In the genomic region with DNA sequence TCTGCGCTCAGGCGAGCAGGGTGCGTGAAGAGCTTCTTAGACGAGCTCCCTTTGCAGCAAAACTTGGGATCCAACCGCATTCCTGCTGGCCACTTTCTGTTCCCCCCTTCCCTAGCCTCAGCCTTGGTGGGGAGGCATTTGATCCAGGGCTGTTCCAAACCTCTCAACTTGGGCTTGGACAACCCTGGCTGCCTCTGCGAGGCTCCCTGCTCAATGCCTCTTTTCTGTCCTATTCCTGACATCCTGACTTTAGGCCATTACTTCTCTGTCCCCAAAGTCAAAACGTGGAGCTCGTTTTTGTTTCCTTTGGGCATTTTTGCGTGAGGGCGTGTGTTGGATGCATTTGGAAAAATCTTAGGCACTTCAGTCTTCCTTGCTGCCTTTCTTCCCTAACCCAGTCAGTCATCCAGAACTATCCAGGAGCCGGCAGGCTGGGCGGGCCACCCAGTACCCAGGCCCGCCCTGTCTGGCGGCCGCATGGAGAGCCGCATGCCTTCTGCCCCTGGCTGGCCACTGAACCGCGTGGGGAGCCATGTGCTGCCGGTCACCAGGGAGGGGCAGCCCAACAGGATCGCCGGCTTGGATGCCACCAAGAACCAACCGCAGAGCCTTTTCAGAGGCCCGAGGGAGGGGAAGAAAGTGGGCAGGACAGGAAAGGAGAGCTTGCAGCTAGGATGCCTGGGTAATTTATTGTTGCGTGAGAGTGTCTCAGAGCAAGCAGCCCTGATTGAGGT, we compare ENCODE assay signal across 7 mouse cellular contexts. TPM values are rescaled to one million over a fixed set of nuclear protein-coding genes. Genes with fewer than 3 reads are reported as not detected.
DNase-seq lines count a peak whose midpoint lies in the region; ATAC-seq and TF ChIP-seq lines count a peak whose summit lies in the region.

No protein-coding gene starts in this region.

- no peak for TF ChIP-seq POLR2A in bone marrow macrophage, adult 2 months (IDR thresholded peaks at IDR 0.05; ENCODE audit: borderline replicate concordance, low read depth, low read length)

- peak overlapping the region; percentile 52; the same call in 1 of the 2 replicates for H3K9ac ChIP-seq in embryonic facial prominence, embryonic 13.5 days
- peak overlapping the region; percentile 43 for H3K9ac ChIP-seq in limb, embryonic 13.5 days
- peak overlapping the region; percentile 33; the same call in 1 of the 2 replicates for H3K9ac ChIP-seq in midbrain, embryonic 11.5 days (ENCODE audit: low read length)
- H3K9ac ChIP-seq in stomach, embryonic 14.5 days (replicated peaks; ENCODE audit: low read depth, low read length) = no peak overlapping the region

- H3K4me1 ChIP-seq in bone marrow macrophage, adult 2 months (ENCODE audit: control insufficient read depth, insufficient read depth, low read length) = peaks cover 65% of the 10 kb centered on the region
- H3K4me1 ChIP-seq in embryonic facial prominence, embryonic 13.5 days = peaks cover 7% of the 10 kb centered on the region; the same call in 1 of the 2 replicates
- H3K4me1 ChIP-seq in limb, embryonic 13.5 days = 0 out of 2 replicates have a peak, but pooled peaks cover 11% of the 10 kb centered on the region
- peaks cover 10% of the 10 kb centered on the region; the same call in 1 of the 2 replicates for H3K4me1 ChIP-seq in midbrain, embryonic 11.5 days (ENCODE audit: control insufficient read depth, insufficient read depth, low read length)
- no peaks in the 10 kb centered on the region; the same call in 1 of the 2 replicates for H3K4me1 ChIP-seq in stomach, embryonic 14.5 days (ENCODE audit: control insufficient read depth, insufficient read depth, low read length)

- 41% methylated on average over 24 of the region's 24 CpGs for WGBS in embryonic facial prominence, embryonic 13.5 days
- 34% methylated on average over 24 of the region's 24 CpGs for WGBS in limb, embryonic 13.5 days
- WGBS in midbrain, embryonic 11.5 days = 34% methylated on average over 24 of the region's 24 CpGs
- 38% methylated on average over 24 of the region's 24 CpGs for WGBS in stomach, embryonic 14.5 days

- H3K36me3 ChIP-seq in embryonic facial prominence, embryonic 13.5 days = no peaks in the 10 kb centered on the region
- no peaks in the 10 kb centered on the region for H3K36me3 ChIP-seq in limb, embryonic 13.5 days
- H3K36me3 ChIP-seq in midbrain, embryonic 11.5 days (ENCODE audit: control insufficient read depth, insufficient read depth, low read length) = no peaks in the 10 kb centered on the region
- H3K36me3 ChIP-seq in stomach, embryonic 14.5 days (ENCODE audit: control insufficient read depth, insufficient read depth, low read length) = no peaks in the 10 kb centered on the region

- DNase-seq in heart, adult 9 months (ENCODE audit: low spot score in 2 of 2) = peak; percentile 87 to 90
- DNase-seq in kidney, adult 8-10 months = peak; percentile 86 to 90
- DNase-seq in midbrain, embryonic 11.5 days (ENCODE audit: low spot score, missing footprints) = peak; percentile 86

- H3K27me3 ChIP-seq in embryonic facial prominence, embryonic 13.5 days = peaks cover 63% of the 10 kb centered on the region
- H3K27me3 ChIP-seq in limb, embryonic 13.5 days = peaks cover 45% of the 10 kb centered on the region
- H3K27me3 ChIP-seq in midbrain, embryonic 11.5 days (ENCODE audit: control insufficient read depth, insufficient read depth, low read length) = peaks cover 14% of the 10 kb centered on the region
- no peaks in the 10 kb centered on the region for H3K27me3 ChIP-seq in stomach, embryonic 14.5 days (ENCODE audit: control insufficient read depth, insufficient read depth, low read length)

- H3K9me3 ChIP-seq in embryonic facial prominence, embryonic 13.5 days = no peaks in the 10 kb centered on the region
- no peaks in the 10 kb centered on the region for H3K9me3 ChIP-seq in limb, embryonic 13.5 days
- no peaks in the 10 kb centered on the region for H3K9me3 ChIP-seq in midbrain, embryonic 11.5 days (ENCODE audit: control insufficient read depth, low read length)
- no peaks in the 10 kb centered on the region for H3K9me3 ChIP-seq in stomach, embryonic 14.5 days (ENCODE audit: control insufficient read depth, low read depth, low read length)

- peak overlapping the region; percentile 20 for H3K4me3 ChIP-seq in bone marrow macrophage, adult 2 months (ENCODE audit: insufficient read depth, low read length)
- H3K4me3 ChIP-seq in embryonic facial prominence, embryonic 13.5 days = peak overlapping the region; percentile 16; the same call in 1 of the 2 replicates
- H3K4me3 ChIP-seq in limb, embryonic 13.5 days = peak overlapping the region; percentile 20; the same call in 1 of the 2 replicates
- no peak overlapping the region for H3K4me3 ChIP-seq in midbrain, embryonic 11.5 days (ENCODE audit: low read depth, low read length)
- no peak overlapping the region for H3K4me3 ChIP-seq in stomach, embryonic 14.5 days (ENCODE audit: low read depth, low read length)

- no peak for TF ChIP-seq CTCF in bone marrow macrophage, adult 2 months (IDR thresholded peaks at IDR 0.05; ENCODE audit: low read depth, low read length)

- ATAC-seq in embryonic facial prominence, embryonic 13.5 days (ENCODE audit: insufficient number of reproducible peaks, insufficient read depth, low FRiP score, low TSS enrichment, low read depth) = no peak
- peak; percentile 40; the same call in 1 of the 2 replicates for ATAC-seq in limb, embryonic 13.5 days (ENCODE audit: low FRiP score, low read depth)
- 0 out of 2 replicates have a peak, but pooled peaks have one; percentile 49 for ATAC-seq in midbrain, embryonic 11.5 days (ENCODE audit: low FRiP score)
- ATAC-seq in stomach, embryonic 14.5 days (ENCODE audit: insufficient number of reproducible peaks, insufficient read depth, low FRiP score, low read depth) = peak; percentile 67; the same call in 1 of the 2 replicates

- H3K27ac ChIP-seq in bone marrow macrophage, adult 2 months (ENCODE audit: insufficient read depth, low read depth, low read length) = peak overlapping the region; percentile 95
- peak overlapping the region; percentile 83 for H3K27ac ChIP-seq in embryonic facial prominence, embryonic 13.5 days
- peak overlapping the region; percentile 22; the same call in 1 of the 2 replicates for H3K27ac ChIP-seq in limb, embryonic 13.5 days
- no peak overlapping the region for H3K27ac ChIP-seq in midbrain, embryonic 11.5 days (ENCODE audit: low read depth, low read length)
- no peak overlapping the region for H3K27ac ChIP-seq in stomach, embryonic 14.5 days (ENCODE audit: low read length)

- peak overlapping the region; percentile 50 for H3K4me2 ChIP-seq in embryonic facial prominence, embryonic 13.5 days
- peak overlapping the region; percentile 55 for H3K4me2 ChIP-seq in limb, embryonic 13.5 days (replicated peaks)
- no peak overlapping the region for H3K4me2 ChIP-seq in midbrain, embryonic 11.5 days
- peak overlapping the region; percentile 23 for H3K4me2 ChIP-seq in stomach, embryonic 14.5 days (replicated peaks; ENCODE audit: low read depth, low read length)

RNA-seq across cellular contexts. Expression of a gene that starts 54.5 kb away (rescaled TPM):
- 8.4 and 9.8 TPM in 2 replicates for polyA plus RNA-seq in bone marrow macrophage, adult 2 months (2012; ENCODE audit: insufficient read depth, insufficient read length, missing spikeins)
- polyA plus RNA-seq in embryonic facial prominence, embryonic 13.5 days (2015; fragmentation: Nextera tagmentation; extraction: Ambion mirVana) = 54.6 and 59.7 TPM in 2 replicates
- 57.1 and 61.6 TPM in 2 replicates for polyA plus RNA-seq in limb, embryonic 13.5 days (2015; fragmentation: Nextera tagmentation; extraction: Ambion mirVana)
- 83.0 and 92.2 TPM in 2 replicates for polyA plus RNA-seq in midbrain, embryonic 11.5 days (2014; fragmentation: Nextera tagmentation; extraction: Ambion mirVana)
- 32.4 and 35.5 TPM in 2 replicates for polyA plus RNA-seq in stomach, embryonic 14.5 days (2014; fragmentation: Nextera tagmentation; extraction: Ambion mirVana)

Comparison
In these comparisons a context has a peak if more than half of its experiments do, and no peak if none do; other contexts are left out.
1. H3K27ac ChIP-seq: peak in bone marrow macrophage, adult 2 months (single experiment), embryonic facial prominence, embryonic 13.5 days (single experiment) and limb, embryonic 13.5 days (single experiment); none in midbrain, embryonic 11.5 days (single experiment) and stomach, embryonic 14.5 days (single experiment).
2. H3K4me3 ChIP-seq: peak in bone marrow macrophage, adult 2 months (single experiment), embryonic facial prominence, embryonic 13.5 days (single experiment) and limb, embryonic 13.5 days (single experiment); none in midbrain, embryonic 11.5 days (single experiment) and stomach, embryonic 14.5 days (single experiment).
3. Peak in every context shown above with its lines, with median percentiles within 50 percentile points of each other: DNase-seq.